Mouse (Mus musculus) naive thymus-derived CD4-positive, alpha-beta T cell, adult 5 months (primary cell): Measurements from ENCODE around the gene Srsf10. TPM values are rescaled to one million over a fixed set of nuclear protein-coding genes. Genes with fewer than 3 reads are reported as not detected.

Experiments
- polyA plus RNA-seq: library from polyadenylated mRNA; unstranded; fragments of 100-300 nt; shearing (Covaris generic); gene quantifications from one replicate; pipeline ENCODE4 v1.2.1, GENCODE M21; 2017

Srsf10 gene
- 196 TPM for polyA plus RNA-seq

DNA sequence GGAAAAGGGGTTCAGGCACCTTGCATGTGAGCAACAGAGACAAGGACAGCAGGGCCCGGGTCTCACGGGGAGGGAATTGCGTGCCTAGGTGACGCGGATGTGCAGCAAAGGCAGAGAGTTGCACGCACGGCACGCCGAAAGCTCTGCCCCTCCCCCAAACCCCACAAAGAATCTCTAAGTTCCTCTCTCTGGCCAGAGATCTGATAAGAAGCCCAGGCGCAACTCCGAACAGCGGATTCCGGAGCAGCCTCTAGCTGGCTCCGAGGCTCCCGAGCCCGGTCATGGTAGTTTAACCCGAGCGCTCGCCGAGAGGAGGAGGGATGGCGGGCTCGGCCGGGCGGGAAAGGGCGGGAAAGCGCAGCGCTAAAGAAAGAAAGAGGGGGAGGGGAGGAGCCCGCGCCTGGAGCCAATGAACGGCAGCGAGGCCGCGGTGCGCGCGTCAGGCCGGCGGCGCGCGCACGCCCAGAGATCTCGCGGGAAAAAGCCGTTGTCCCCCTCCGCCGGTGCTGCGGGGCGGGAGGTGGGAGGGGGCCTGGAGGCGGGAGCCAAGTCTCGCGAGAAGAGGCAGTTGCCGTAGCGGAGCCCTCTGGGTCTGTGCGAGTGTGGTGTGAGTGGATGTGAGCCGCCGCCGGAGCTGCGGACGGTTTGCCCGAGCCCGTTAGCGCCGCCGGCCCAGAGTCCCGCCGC is at the start of gene Srsf10:
Gene Srsf10, plus strand, starts transcription at position 212 of the 687 bp plus-strand sequence.

DNA sequence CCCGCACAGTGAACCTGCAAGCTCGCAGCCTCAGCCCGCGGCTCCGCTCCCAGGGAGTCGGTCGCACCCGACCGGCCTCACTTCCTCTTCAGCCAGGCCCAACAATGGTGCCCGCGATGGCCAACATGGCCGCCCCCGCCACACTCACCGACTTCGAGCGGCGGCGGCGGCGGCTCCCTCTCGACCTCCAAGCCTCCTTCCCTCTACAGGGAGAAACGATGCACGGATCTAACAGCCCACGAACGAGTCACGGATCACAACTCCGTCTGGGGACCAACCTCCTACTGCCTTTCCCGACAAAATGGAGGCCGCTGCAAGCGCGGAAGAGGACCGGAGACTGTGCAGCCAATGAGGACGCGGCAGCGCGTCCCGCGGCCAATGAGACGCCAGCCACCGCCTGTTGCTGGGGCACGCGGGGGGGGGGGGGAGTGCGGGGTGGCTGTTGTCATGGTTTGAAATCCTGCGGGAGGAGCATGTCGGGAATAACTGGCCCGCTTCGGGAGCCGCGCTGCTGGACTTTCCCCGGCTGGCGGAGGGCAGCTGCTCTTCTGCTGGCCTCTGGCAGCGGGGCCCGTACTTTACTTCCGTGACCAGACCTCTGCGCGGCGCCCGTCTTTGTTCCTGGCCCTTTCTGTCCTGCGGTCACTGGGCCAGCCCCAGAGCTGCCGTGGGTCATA is 18.1 kb downstream of the Srsf10 start, which contains the start of gene Pnrc2:
Gene Pnrc2, minus strand, starts transcription at position 325 of the 677 bp plus-strand sequence.

DNA sequence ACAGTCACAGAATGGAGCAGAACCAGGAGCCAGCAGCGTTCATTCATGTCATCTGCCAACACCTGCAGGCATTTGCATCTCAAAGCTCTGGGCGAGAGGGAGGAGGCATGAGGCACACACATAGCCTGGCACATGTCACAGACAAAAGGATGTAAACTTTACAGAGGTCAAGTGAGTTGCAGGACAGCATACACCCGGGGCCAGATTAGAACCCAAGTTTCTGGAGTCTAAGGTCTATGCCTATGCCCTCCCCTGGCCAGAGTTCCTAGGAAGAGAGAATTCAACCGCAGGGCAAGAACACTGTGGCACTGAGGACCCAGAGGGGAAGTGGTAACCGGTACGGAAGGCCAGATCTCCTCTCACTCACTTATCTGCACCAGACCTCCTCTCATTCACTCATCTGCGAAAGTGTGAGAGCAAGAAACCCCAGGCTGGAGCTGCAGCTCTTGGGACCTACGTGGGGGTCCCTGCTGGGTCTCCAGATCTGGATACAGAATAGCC is 39.6 kb downstream of the Srsf10 start, which contains the start of gene Cnr2:
Gene Cnr2, plus strand, starts transcription at position 324 of the 501 bp plus-strand sequence.

Other genes starting within 250 kb of the Srsf10 start
- gene Ifnlr1, start 169.5 kb upstream of the Srsf10 start, polyA plus RNA-seq = not detected
- not detected for gene Il22ra1, start 127.6 kb upstream of the Srsf10 start, polyA plus RNA-seq
- gene Myom3, start 96.0 kb upstream of the Srsf10 start, polyA plus RNA-seq = not detected
- 194 TPM for gene Pnrc2, start 18.1 kb downstream of the Srsf10 start, polyA plus RNA-seq
- gene Cnr2, start 39.6 kb downstream of the Srsf10 start, polyA plus RNA-seq = 7.5 TPM
- 74.0 TPM for gene Fuca1, start 65.0 kb downstream of the Srsf10 start, polyA plus RNA-seq
- gene Hmgcl, start 90.7 kb downstream of the Srsf10 start, polyA plus RNA-seq = 63.8 TPM
- 13.5 TPM for gene Gale, start 108.0 kb downstream of the Srsf10 start, polyA plus RNA-seq
- 195 TPM for gene Lypla2, start 116.9 kb downstream of the Srsf10 start, polyA plus RNA-seq
- 62.4 TPM for gene Pithd1, start 131.5 kb downstream of the Srsf10 start, polyA plus RNA-seq
- gene Eloa, start 166.0 kb downstream of the Srsf10 start, polyA plus RNA-seq = 41.3 TPM
- gene Rpl11, start 197.7 kb downstream of the Srsf10 start, polyA plus RNA-seq = 342 TPM